Mouse (Mus musculus): ENCODE data around the gene 2310003L06Rik. TPM values are rescaled to one million over a fixed set of nuclear protein-coding genes. Genes with fewer than 3 reads are reported as not detected.

2310003L06Rik gene
- not detected in 2 replicates for polyA plus RNA-seq (2012; rRNA removed)

GRCm38 (mm10) chr5:87969201-87969600 lies at the start of gene 2310003L06Rik, which contains the start of gene Gm28434:
Gene 2310003L06Rik (plus strand): TSS chr5:87969459.
Gene Gm28434 (plus strand): TSS chr5:87969517.
- no peak for TF ChIP-seq CTCF (IDR thresholded peaks at IDR 0.05; ENCODE audit: insufficient read depth, low read length)
- no peak for TF ChIP-seq POLR2A (IDR thresholded peaks at IDR 0.05; ENCODE audit: borderline replicate concordance, extremely low read depth, low read depth, low read length)
- WGBS, result 44% methylated on average over 2 of the region's 2 CpGs
- Histone ChIP-seq H3K4me1 (ENCODE audit: control insufficient read depth, insufficient read depth, low read length) (no peaks in the 10 kb centered on the region), H3K4me3 (replicated peaks; ENCODE audit: extremely low read depth, low read depth, low read length) (no peak within 1 kb of the TSS)
- no peak for DNase-seq

GRCm38 (mm10) chr5:87925372-87925771 lies 43.9 kb upstream of the 2310003L06Rik start, which contains the start of gene Csn3:
Gene Csn3 (plus strand): TSS chr5:87925579.
- no peaks in the 10 kb centered on the region for H3K4me1 ChIP-seq (ENCODE audit: control insufficient read depth, insufficient read depth, low read length)
- 34% methylated on average over 5 of the region's 5 CpGs for WGBS

DNA sequence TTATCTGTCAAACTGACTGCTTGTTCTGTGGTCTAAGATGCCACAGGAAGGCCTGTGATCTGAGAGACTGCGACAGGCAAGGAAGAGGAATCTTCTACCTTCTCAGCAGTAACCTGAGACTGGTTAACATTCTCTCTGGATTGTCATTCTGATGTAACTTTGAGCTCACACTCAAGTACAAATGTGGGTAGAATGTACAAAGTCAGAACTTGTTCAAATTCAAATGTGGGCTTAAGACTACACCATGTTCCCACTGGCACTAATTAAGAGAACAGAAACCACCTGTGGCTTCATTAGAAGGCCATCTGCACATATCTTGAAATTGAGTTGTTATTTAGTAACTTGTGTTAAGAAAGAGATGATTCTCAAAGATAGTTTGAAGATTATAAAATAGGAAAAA lies 37.7 kb upstream of the 2310003L06Rik start:
- DNase-seq, result no peak
- 53% methylated on average over 1 of the region's 1 CpGs for WGBS
- no peaks in the 10 kb centered on the region for H3K4me1 ChIP-seq (ENCODE audit: control insufficient read depth, insufficient read depth, low read length)
- TF ChIP-seq CTCF (IDR thresholded peaks at IDR 0.05; ENCODE audit: insufficient read depth, low read length) (no peak), POLR2A (IDR thresholded peaks at IDR 0.05; ENCODE audit: borderline replicate concordance, extremely low read depth, low read depth, low read length) (no peak)
- H3K4me3 ChIP-seq (replicated peaks; ENCODE audit: extremely low read depth, low read depth, low read length), result no peak overlapping the region

More at GRCm38 (mm10) chr5:87925372-87925771, 43.9 kb upstream of the 2310003L06Rik start, which contains the start of gene Csn3:
- TF ChIP-seq POLR2A (IDR thresholded peaks at IDR 0.05; ENCODE audit: borderline replicate concordance, extremely low read depth, low read depth, low read length) (no peak), CTCF (IDR thresholded peaks at IDR 0.05; ENCODE audit: insufficient read depth, low read length) (no peak)
- no peak for DNase-seq
- H3K4me3 ChIP-seq (replicated peaks; ENCODE audit: extremely low read depth, low read depth, low read length), result no peak within 1 kb of the TSS

DNA sequence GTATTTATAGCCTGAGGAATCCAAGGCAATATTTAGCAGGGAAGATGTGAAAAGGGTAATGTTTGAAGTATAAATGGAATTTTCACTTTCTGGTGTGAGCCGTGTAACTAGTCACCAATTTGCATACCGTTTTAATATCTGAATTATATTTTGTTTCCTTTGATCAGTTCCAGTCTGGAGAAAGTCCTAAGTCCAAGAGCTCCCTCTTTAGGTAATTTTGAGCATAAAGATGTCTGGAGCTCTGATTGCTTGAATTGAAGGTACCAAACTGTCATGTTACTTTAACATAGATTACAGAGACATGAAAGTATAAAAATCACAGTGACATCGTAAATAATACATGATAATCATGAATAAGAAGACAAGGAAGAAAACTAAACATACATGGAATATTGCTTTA lies 28.5 kb upstream of the 2310003L06Rik start:
- Histone ChIP-seq H3K4me3 (replicated peaks; ENCODE audit: extremely low read depth, low read depth, low read length) (no peak overlapping the region), H3K4me1 (ENCODE audit: control insufficient read depth, insufficient read depth, low read length) (no peaks in the 10 kb centered on the region)
- DNase-seq, result no peak
- WGBS, result 32% methylated on average over 3 of the region's 3 CpGs
- no peak for TF ChIP-seq POLR2A (IDR thresholded peaks at IDR 0.05; ENCODE audit: borderline replicate concordance, extremely low read depth, low read depth, low read length)
- TF ChIP-seq CTCF (IDR thresholded peaks at IDR 0.05; ENCODE audit: insufficient read depth, low read length), result no peak

GRCm38 (mm10) chr5:87942515-87942914 lies 26.7 kb upstream of the 2310003L06Rik start:
- DNase-seq, result no peak
- no peak overlapping the region for H3K4me3 ChIP-seq (replicated peaks; ENCODE audit: extremely low read depth, low read depth, low read length)
- no peaks in the 10 kb centered on the region for H3K4me1 ChIP-seq (ENCODE audit: control insufficient read depth, insufficient read depth, low read length)
- TF ChIP-seq POLR2A (IDR thresholded peaks at IDR 0.05; ENCODE audit: borderline replicate concordance, extremely low read depth, low read depth, low read length) (no peak), CTCF (IDR thresholded peaks at IDR 0.05; ENCODE audit: insufficient read depth, low read length) (no peak)

DNA sequence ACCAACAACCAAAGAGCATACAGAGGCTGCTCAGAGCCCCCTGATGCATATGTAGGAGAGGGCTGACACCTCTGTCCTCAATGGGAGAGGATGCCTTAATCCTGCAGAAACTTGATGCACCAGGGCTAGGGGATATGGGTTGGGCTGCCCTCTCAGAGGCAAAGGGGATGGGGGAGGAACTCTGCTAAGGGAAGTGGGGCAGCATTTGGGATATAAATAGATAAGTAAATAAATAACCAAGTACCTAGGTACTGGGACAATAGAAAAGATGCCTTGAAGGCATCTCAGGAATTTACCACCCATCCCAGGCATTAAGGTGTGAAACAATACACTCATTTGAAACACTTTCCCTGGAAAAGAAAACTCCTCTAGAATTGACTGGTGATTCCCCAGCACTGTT lies 17.4 kb upstream of the 2310003L06Rik start:
- TF ChIP-seq CTCF (IDR thresholded peaks at IDR 0.05; ENCODE audit: insufficient read depth, low read length) (no peak), POLR2A (IDR thresholded peaks at IDR 0.05; ENCODE audit: borderline replicate concordance, extremely low read depth, low read depth, low read length) (no peak)
- DNase-seq, result no peak
- H3K4me3 ChIP-seq (replicated peaks; ENCODE audit: extremely low read depth, low read depth, low read length), result no peak overlapping the region
- no peaks in the 10 kb centered on the region for H3K4me1 ChIP-seq (ENCODE audit: control insufficient read depth, insufficient read depth, low read length)

DNA sequence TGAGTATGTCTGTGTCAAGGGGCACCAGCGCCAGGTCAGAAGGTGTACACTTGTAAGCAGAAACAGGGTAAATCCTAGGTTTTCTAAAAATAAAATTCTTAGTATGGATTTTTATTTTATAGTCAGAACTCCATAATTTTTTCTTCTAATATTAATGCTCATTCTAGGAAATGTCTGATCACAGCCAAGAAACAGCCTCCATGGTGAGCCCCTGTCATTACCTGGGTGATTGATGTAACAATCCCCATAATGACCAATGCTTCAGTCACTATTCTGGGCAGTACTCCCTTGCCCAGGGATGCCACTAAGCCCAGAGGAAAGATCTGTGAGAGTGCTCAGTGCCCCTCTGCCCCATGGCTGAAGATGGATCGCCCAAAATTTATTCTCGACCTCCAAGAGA lies 9.9 kb downstream of the 2310003L06Rik start, which contains the start of gene Cabs1:
Gene Cabs1 (plus strand): TSS at position 301 of the 400 bp plus-strand sequence.
- Histone ChIP-seq H3K4me1 (ENCODE audit: control insufficient read depth, insufficient read depth, low read length) (no peaks in the 10 kb centered on the region), H3K4me3 (replicated peaks; ENCODE audit: extremely low read depth, low read depth, low read length) (no peak within 1 kb of the TSS)
- no peak for DNase-seq
- TF ChIP-seq CTCF (IDR thresholded peaks at IDR 0.05; ENCODE audit: insufficient read depth, low read length) (no peak), POLR2A (IDR thresholded peaks at IDR 0.05; ENCODE audit: borderline replicate concordance, extremely low read depth, low read depth, low read length) (no peak)
- 71% methylated on average over 3 of the region's 3 CpGs for WGBS

DNA sequence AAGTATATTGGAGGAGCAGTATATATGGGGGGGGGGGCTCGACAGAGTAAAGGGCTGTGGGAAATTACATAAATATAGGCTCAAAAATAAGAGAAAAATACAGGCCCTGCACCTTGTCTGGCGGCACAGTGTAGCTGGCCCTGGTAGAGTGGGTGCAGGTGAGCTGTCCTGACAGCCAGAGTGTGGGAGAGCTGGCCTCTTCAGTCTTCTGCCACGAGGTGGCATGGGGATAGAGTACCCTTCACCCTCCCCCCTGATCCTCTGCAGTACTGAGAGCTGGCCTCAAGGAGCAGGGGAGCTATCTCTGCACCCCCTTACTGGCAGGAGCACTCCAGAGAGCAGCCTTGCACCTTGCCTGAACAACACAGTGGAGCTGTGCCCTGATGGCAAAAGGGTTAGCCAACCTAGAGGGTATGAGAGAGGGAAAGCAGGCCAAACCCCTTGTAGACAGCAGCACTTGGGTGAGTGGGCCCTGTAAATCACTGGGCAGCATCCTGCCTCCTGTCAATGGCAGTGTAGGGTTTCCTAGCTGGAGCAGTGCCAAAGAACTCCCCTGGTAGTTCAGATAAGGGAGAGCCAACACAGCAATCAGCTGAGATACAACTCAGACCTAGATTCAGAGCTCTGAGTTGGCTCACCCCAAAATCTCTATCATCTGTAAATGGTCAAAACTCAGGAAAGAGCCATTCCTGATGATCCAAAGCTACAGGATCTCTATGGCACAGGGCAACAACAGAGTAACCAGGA lies 13.4 kb downstream of the 2310003L06Rik start:
- DNase-seq, result no peak
- Histone ChIP-seq H3K4me3 (replicated peaks; ENCODE audit: extremely low read depth, low read depth, low read length) (no peak overlapping the region), H3K4me1 (ENCODE audit: control insufficient read depth, insufficient read depth, low read length) (no peaks in the 10 kb centered on the region)
- TF ChIP-seq CTCF (IDR thresholded peaks at IDR 0.05; ENCODE audit: insufficient read depth, low read length) (no peak), POLR2A (IDR thresholded peaks at IDR 0.05; ENCODE audit: borderline replicate concordance, extremely low read depth, low read depth, low read length) (no peak)
- WGBS, result 36% methylated on average over 3 of the region's 3 CpGs

GRCm38 (mm10) chr5:88002249-88002648 lies 33.0 kb downstream of the 2310003L06Rik start, which contains the start of gene Smr3a:
Gene Smr3a (plus strand): TSS chr5:88002549.
- no peak within 1 kb of the TSS for H3K4me3 ChIP-seq (replicated peaks; ENCODE audit: extremely low read depth, low read depth, low read length)
- no peak for TF ChIP-seq CTCF (IDR thresholded peaks at IDR 0.05; ENCODE audit: insufficient read depth, low read length)
- no peak for TF ChIP-seq POLR2A (IDR thresholded peaks at IDR 0.05; ENCODE audit: borderline replicate concordance, extremely low read depth, low read depth, low read length)
- H3K4me1 ChIP-seq (ENCODE audit: control insufficient read depth, insufficient read depth, low read length), result no peaks in the 10 kb centered on the region
- WGBS, result 83% methylated on average over 3 of the region's 3 CpGs
- no peak for DNase-seq

DNA sequence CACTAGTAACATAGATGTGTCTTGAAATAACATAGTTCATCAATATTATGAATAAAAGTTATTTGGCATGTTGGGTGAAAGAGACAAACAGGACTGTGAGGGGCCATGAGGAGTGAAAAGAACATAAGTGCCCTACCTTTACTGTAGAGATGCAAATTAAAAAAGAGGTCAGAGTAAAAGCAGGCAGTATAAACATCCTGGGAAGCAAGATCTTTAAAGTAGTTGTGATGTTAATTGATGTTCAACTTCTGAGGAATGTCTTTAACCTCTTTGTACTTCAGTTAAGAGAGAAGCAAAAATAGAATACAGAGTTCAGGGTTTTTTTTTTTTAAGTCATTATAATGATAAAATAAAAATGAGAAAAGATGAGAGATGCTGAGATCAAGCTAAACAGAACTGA lies 36.0 kb downstream of the 2310003L06Rik start:
- no peaks in the 10 kb centered on the region for H3K4me1 ChIP-seq (ENCODE audit: control insufficient read depth, insufficient read depth, low read length)
- no peak for TF ChIP-seq POLR2A (IDR thresholded peaks at IDR 0.05; ENCODE audit: borderline replicate concordance, extremely low read depth, low read depth, low read length)
- TF ChIP-seq CTCF (IDR thresholded peaks at IDR 0.05; ENCODE audit: insufficient read depth, low read length), result no peak
- H3K4me3 ChIP-seq (replicated peaks; ENCODE audit: extremely low read depth, low read depth, low read length), result no peak overlapping the region

More for the DNA sequence above, 36.0 kb downstream of the 2310003L06Rik start:
- no peak for DNase-seq

Other genes starting within 250 kb of the 2310003L06Rik start
- gene Csn1s2a, start 194.9 kb upstream of the 2310003L06Rik start, polyA plus RNA-seq (2012; rRNA removed), result not detected in 2 replicates
- not detected in 2 replicates for gene Csn1s2b, start 161.4 kb upstream of the 2310003L06Rik start, polyA plus RNA-seq (2012; rRNA removed)
- not detected in 2 replicates for gene Prr27, start 143.8 kb upstream of the 2310003L06Rik start, polyA plus RNA-seq (2012; rRNA removed)
- not detected in 2 replicates for gene Odam, start 84.4 kb upstream of the 2310003L06Rik start, polyA plus RNA-seq (2012; rRNA removed)
- gene Csn3, start 43.9 kb upstream of the 2310003L06Rik start, polyA plus RNA-seq (2012; rRNA removed), result not detected in 2 replicates
- gene Gm28434, start 58 bp downstream of the 2310003L06Rik start, polyA plus RNA-seq (2012; rRNA removed), result not detected in 2 replicates
- gene Cabs1, start 10.0 kb downstream of the 2310003L06Rik start, polyA plus RNA-seq (2012; rRNA removed), result not detected in 2 replicates
- not detected in 2 replicates for gene Smr3a, start 33.1 kb downstream of the 2310003L06Rik start, polyA plus RNA-seq (2012; rRNA removed)
- gene Smr2, start 117.1 kb downstream of the 2310003L06Rik start, polyA plus RNA-seq (2012; rRNA removed), result not detected in 2 replicates
- gene Gm11116, start 142.1 kb downstream of the 2310003L06Rik start, polyA plus RNA-seq (2012; rRNA removed), result not detected in 2 replicates
- not detected in 2 replicates for gene Gm11115, start 184.6 kb downstream of the 2310003L06Rik start, polyA plus RNA-seq (2012; rRNA removed)

Data from lung, adult 2 months (tissue).